Mouse (Mus musculus) kidney, postnatal 0 days (tissue): ENCODE data around the gene Pheta1. TPM values are rescaled to one million over a fixed set of nuclear protein-coding genes. Genes with fewer than 3 reads are reported as not detected.

ENCODE experiments used
- ATAC-seq: fragments of 200-750 bp; cut with Nextera tagmentation; replicated peaks from 2 replicates; pipeline ENCODE4 v1.8.0; 2017; ENCODE audit warnings: low read depth, moderate number of reproducible peaks, moderate TSS enrichment, moderate library complexity; ENCODE audit not compliant: low FRiP score
- DNase-seq: peaks from one replicate; pipeline ENCODE4 v3.0.0-alpha.2; 2016; ENCODE audit warnings: low spot score
- H3K27ac ChIP-seq: fragments of 300-500 bp; sonication (generic); 2 replicates; pipeline ENCODE4 v1.5.1; 2014; ENCODE audit warnings: mild to moderate bottlenecking
- H3K27me3 ChIP-seq: fragments of 300-500 bp; sonication (generic); 2 replicates; pipeline ENCODE4 v1.6.1; 2014; ENCODE audit warnings: low read length, mixed read lengths; ENCODE audit not compliant: insufficient read depth
- H3K36me3 ChIP-seq: fragments of 300-500 bp; sonication (generic); 2 replicates; pipeline ENCODE4 v1.6.1; 2014; ENCODE audit warnings: low read length, mixed read lengths; ENCODE audit not compliant: insufficient read depth
- H3K4me1 ChIP-seq: fragments of 300-500 bp; sonication (generic); replicated peaks from 2 replicates; pipeline ENCODE4 v1.6.1; 2014; ENCODE audit warnings: antibody characterized with exemption, low read length, mixed read lengths; ENCODE audit not compliant: insufficient read depth
- H3K4me2 ChIP-seq: fragments of 300-500 bp; sonication (generic); 2 replicates; pipeline ENCODE4 v1.6.1; 2014; ENCODE audit warnings: mild to moderate bottlenecking, low read length, moderate library complexity, mixed read lengths
- H3K4me3 ChIP-seq: fragments of 300-500 bp; sonication (generic); replicated peaks from 2 replicates; pipeline ENCODE4 v1.5.1; 2014; ENCODE audit warnings: low read depth, low read length
- H3K9ac ChIP-seq: fragments of 300-500 bp; sonication (generic); 2 replicates; pipeline ENCODE4 v1.6.1; 2014; ENCODE audit warnings: low read depth, low read length
- H3K9me3 ChIP-seq: fragments of 300-500 bp; sonication (generic); replicated peaks from 2 replicates; pipeline ENCODE4 v1.6.1; 2016; ENCODE audit warnings: low read length, inconsistent platforms, mixed read lengths
- CTCF ChIP-seq: IDR thresholded peaks from 2 replicates; pipeline ENCODE4 v1.5.1; 2016; ENCODE audit warnings: antibody characterized with exemption, low read depth, mild to moderate bottlenecking, moderate library complexity
- WGBS: fragments of 180-500 bp; shearing (Covaris S2); extraction: QIAGEN DNeasy Blood & Tissue Kit; methylation state at CpG from one replicate; pipeline ENCODE4 v1.1.7; 2014; 5-methylcytosine and 5-hydroxymethylcytosine counted together
- microRNA-seq: library from miRNA; unstranded; fragments of <30 nt; microRNA quantifications from one replicate; pipeline ENCODE4, GENCODE M21; 2016
- polyA plus RNA-seq: library from polyadenylated mRNA; unstranded; fragments of >200 nt; fragmentation: Nextera tagmentation; extraction: Ambion mirVana; gene quantifications from 2 replicates; pipeline ENCODE4 v1.2.1, GENCODE M21; 2015

The Pheta1 gene
- polyA plus RNA-seq, 1 experiment from 2014 or later, result 25.7 TPM

DNA sequence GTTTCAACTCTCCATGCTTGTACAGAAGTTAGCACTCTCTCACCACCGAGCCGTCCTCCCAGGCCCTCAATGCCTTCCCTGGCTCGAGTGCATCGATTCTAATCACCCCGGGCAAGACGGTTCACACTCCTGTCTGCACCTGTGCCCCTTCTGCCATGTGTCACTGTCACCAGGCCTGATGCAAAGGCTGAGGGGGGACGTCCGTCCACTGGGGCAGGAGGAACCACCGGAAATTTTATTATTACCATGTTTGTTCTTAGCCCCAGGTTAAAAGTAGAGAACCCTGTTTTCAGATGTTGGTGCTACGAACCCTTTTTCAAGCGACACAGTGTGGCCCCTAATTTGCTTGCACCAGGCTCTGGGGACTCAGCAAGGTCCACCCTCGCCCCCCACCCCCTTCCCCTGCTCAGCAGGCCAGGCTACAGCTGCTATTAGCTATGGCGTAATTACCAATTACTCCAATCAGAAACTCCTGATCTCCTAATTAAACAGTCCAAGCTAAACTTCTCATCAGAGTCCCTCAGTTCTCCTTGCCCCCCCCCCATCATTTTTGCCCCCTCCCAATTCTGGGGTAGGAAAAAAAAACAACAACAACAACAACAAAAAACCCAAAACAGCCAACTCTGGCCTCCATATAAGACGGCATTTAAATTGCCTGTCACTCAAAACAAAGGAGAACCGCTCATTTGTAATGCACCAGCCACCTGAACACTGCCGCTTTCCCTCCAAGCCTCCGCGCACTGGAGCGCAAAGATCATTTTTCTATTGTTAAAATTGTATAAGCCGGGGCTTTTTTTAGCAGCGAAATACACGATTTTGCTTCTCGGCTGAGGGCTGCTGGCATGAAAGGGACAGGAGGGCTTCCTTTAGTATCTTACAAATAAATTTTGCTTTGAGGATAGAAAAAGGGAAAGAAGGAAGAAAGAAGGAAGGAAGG lies 54.3 kb downstream of the Pheta1 start:
- ATAC-seq (no peak), DNase-seq (no peak)
- H3K9me3 ChIP-seq, result no peaks in the 10 kb centered on the region
- H3K4me3 ChIP-seq, result no peak overlapping the region
- H3K27me3 ChIP-seq, result no peaks in the 10 kb centered on the region
- WGBS, result 55% methylated on average over 23 of the region's 23 CpGs
- H3K36me3 ChIP-seq, result no peaks in the 10 kb centered on the region
- no peak for TF ChIP-seq CTCF
- H3K4me1 ChIP-seq, result no peaks in the 10 kb centered on the region
- no peak overlapping the region for H3K4me2 ChIP-seq
- no peak overlapping the region for H3K9ac ChIP-seq
- H3K27ac ChIP-seq, result no peak overlapping the region

Small RNA genes within 50 kb of the gene (microRNA-seq; reads per million reads assigned to microRNA genes)
- not detected for gene Mir7031

Other genes with a start within 250 kb of the Pheta1 start
- gene Acad12, start 230.0 kb upstream of the Pheta1 start, polyA plus RNA-seq, result 3.8 and 5.0 TPM in 2 replicates
- gene Acad10, start 188.5 kb upstream of the Pheta1 start, polyA plus RNA-seq, result 7.6 and 8.2 TPM in 2 replicates
- gene Brap, start 188.4 kb upstream of the Pheta1 start, polyA plus RNA-seq, result 37.3 and 39.2 TPM in 2 replicates
- 53.7 and 68.5 TPM in 2 replicates for gene Atxn2, start 137.6 kb upstream of the Pheta1 start, polyA plus RNA-seq
- gene Sh2b3, start 11.3 kb upstream of the Pheta1 start, polyA plus RNA-seq, result 19.4 and 21.0 TPM in 2 replicates
- 5.1 and 5.9 TPM in 2 replicates for gene Cux2, start 201.1 kb downstream of the Pheta1 start, polyA plus RNA-seq